Mouse (Mus musculus): ENCODE measurements around the gene Gramd1b. TPM values are rescaled to one million over a fixed set of nuclear protein-coding genes. Genes with fewer than 3 reads are reported as not detected.

The Gramd1b gene
- polyA plus RNA-seq, 1 experiment from 2014 or later, result 13.5 TPM

DNA sequence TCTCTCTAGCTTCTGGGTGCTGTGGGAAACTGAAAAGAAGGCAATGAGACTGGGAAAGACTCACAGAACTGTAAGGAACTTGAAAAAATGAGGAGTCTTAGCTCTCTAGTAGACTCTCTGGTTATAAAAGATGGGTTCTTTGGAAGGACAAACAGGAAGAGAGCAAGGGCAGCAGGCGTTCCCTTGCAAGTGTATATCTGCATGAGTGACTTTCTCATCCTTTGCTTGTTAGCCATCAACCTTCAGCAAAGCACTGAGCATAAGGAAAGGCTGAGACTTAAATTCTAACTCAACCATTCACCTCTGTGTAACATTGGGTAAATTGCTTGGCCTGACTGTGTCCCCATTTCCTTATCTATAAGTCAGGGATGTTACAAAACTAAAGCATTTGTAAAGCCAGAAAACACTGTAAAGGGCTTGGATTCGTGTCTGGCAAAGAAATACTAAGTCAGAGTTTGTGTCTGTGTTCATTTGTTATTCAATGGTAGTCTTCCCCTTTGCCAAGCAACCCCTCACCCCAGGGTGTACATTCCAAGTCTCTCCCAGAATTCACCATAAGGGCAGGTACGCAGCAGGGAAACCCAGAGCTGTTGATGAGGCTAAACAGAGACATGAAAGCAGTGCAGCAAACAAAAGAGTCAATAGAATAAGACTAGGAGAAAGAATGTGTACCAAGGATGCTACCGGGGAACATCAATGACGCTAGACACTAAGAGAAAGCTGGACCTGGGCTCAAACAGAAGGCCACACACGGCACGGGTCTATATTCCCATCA, 133.5 kb downstream of the Gramd1b start:
- 54% methylated on average over 7 of the region's 7 CpGs for WGBS
- H3K27ac ChIP-seq, result no peak overlapping the region; the same call in 1 of the 2 replicates
- H3K4me3 ChIP-seq, result no peak overlapping the region
- no peaks in the 10 kb centered on the region for H3K9me3 ChIP-seq
- no peak overlapping the region for H3K4me2 ChIP-seq
- no peak overlapping the region for H3K9ac ChIP-seq
- no peaks in the 10 kb centered on the region for H3K27me3 ChIP-seq
- H3K4me1 ChIP-seq (replicated peaks), result peaks cover 9% of the 10 kb centered on the region
- H3K36me3 ChIP-seq, result no peaks in the 10 kb centered on the region
- ATAC-seq (ENCODE audit: low FRiP score), result no peak

- peaks cover 15% of the 10 kb centered on the region for H3K4me1 ChIP-seq (replicated peaks)
- 21% methylated on average over 2 of the region's 2 CpGs for WGBS
- peak overlapping the region; percentile 26 for H3K4me3 ChIP-seq
- peak overlapping the region; percentile 82 for H3K27ac ChIP-seq
- peak overlapping the region; percentile 42 for H3K4me2 ChIP-seq
- H3K36me3 ChIP-seq, result no peaks in the 10 kb centered on the region
- peak; percentile 59 for ATAC-seq (ENCODE audit: low FRiP score)
- H3K9me3 ChIP-seq, result no peaks in the 10 kb centered on the region
- peak overlapping the region; percentile 61 for H3K9ac ChIP-seq
- no peaks in the 10 kb centered on the region for H3K27me3 ChIP-seq
Observed at GRCm38 (mm10) chr9:40397036-40397435, 134.1 kb downstream of the Gramd1b start.

DNA sequence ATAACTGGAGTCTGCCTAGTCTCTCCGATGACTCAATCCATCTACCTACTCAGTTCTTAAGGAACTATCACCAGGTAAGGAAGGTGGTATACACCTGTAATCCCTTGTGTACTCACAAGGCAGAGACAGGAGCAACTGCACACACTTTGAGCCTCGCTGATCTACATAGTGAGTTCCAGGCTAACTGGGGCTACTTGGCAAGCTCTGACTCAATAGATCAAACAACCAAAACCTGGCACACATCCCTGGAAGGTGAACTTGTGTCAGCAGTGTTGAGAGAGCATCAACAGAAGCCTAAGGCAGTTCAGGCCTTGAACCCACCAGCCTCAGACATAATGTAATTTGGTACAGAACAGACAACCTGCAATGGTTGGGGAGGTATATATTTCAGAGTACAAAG, 135.0 kb downstream of the Gramd1b start:
- Histone ChIP-seq H3K9ac (no peak overlapping the region), H3K36me3 (no peaks in the 10 kb centered on the region), H3K4me1 (replicated peaks) (peaks cover 24% of the 10 kb centered on the region), H3K27me3 (no peaks in the 10 kb centered on the region), H3K4me2 (no peak overlapping the region), H3K9me3 (no peaks in the 10 kb centered on the region), H3K27ac (no peak overlapping the region), H3K4me3 (no peak overlapping the region)
- ATAC-seq (ENCODE audit: low FRiP score), result no peak
- 95% methylated on average over 2 of the region's 2 CpGs for WGBS

DNA sequence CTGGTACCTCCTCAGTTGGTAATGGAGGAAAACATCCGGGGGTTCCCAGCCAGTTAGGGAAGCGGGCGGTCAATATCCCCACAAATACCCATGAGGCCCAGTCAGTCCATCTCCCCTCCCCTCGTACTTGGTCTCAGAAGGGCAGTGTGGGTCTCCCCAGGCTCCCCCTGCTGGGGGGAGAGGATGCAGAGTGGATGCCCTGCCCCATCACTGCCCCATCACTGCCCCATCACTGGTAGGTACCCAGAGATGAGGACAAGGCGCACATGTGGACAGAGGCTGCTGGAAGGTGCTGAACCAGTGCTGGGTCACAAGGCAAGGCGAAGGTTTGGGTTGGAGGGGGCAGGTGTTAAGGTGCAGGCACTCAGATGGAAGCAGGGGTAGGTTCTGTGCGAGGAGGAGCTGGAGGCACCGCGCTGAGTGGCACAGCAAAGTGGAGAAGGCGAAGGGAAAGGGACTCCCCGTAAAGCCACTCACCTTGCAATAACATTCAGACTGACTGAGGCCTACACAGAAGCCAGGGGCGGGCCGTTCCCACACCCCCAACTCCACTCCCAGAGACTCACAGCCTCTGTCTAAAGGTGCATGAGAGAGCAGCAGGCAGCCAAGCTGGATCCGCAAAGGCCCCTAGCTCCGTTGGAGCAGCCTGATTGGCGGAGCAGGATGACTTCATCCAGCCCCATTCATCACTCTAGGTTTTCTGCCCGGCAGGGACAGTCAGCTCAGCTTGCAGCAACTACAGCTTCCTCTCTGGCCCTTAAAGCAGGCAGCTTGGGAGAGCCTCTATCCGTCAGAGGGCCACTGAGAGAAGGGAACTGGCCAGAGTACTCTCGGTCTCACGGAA, 139.1 kb downstream of the Gramd1b start:
- Histone ChIP-seq H3K36me3 (no peaks in the 10 kb centered on the region), H3K27ac (peak overlapping the region; percentile 89), H3K9me3 (no peaks in the 10 kb centered on the region), H3K4me1 (replicated peaks) (peaks cover 31% of the 10 kb centered on the region), H3K27me3 (no peaks in the 10 kb centered on the region), H3K4me2 (peak overlapping the region; percentile 51), H3K4me3 (peak overlapping the region; percentile 23), H3K9ac (peak overlapping the region; percentile 66)
- ATAC-seq (ENCODE audit: low FRiP score), result peak; percentile 91
- 19% methylated on average over 20 of the region's 20 CpGs for WGBS

- Histone ChIP-seq H3K4me2 (peak overlapping the region; percentile 51), H3K4me1 (replicated peaks) (peaks cover 28% of the 10 kb centered on the region), H3K9ac (peak overlapping the region; percentile 66), H3K27ac (peak overlapping the region; percentile 89), H3K27me3 (no peaks in the 10 kb centered on the region), H3K36me3 (no peaks in the 10 kb centered on the region), H3K9me3 (no peaks in the 10 kb centered on the region), H3K4me3 (no peak overlapping the region)
- 64% methylated on average over 17 of the region's 17 CpGs for WGBS
- ATAC-seq (ENCODE audit: low FRiP score), result peak; percentile 25; the same call in 1 of the 2 replicates
Observed at GRCm38 (mm10) chr9:40391359-40391758, 139.8 kb downstream of the Gramd1b start.

- Histone ChIP-seq H3K27ac (no peak overlapping the region; the same call in 1 of the 2 replicates), H3K9me3 (no peaks in the 10 kb centered on the region), H3K36me3 (no peaks in the 10 kb centered on the region), H3K9ac (no peak overlapping the region; the same call in 1 of the 2 replicates), H3K27me3 (no peaks in the 10 kb centered on the region), H3K4me2 (peak overlapping the region; percentile 51), H3K4me1 (replicated peaks) (peaks cover 28% of the 10 kb centered on the region), H3K4me3 (no peak overlapping the region)
- no peak; the same call in 1 of the 2 replicates for ATAC-seq (ENCODE audit: low FRiP score)
- WGBS, result 38% methylated on average over 8 of the region's 8 CpGs
Observed at GRCm38 (mm10) chr9:40390904-40391303, 140.3 kb downstream of the Gramd1b start.

GRCm38 (mm10) chr9:40390396-40390760, 140.8 kb downstream of the Gramd1b start:
- Histone ChIP-seq H3K27ac (no peak overlapping the region), H3K4me2 (no peak overlapping the region), H3K9me3 (no peaks in the 10 kb centered on the region), H3K4me3 (no peak overlapping the region), H3K27me3 (no peaks in the 10 kb centered on the region), H3K36me3 (no peaks in the 10 kb centered on the region), H3K4me1 (replicated peaks) (peaks cover 28% of the 10 kb centered on the region), H3K9ac (no peak overlapping the region; the same call in 1 of the 2 replicates)
- no peak for ATAC-seq (ENCODE audit: low FRiP score)
- WGBS, result 95% methylated on average over 8 of the region's 8 CpGs

DNA sequence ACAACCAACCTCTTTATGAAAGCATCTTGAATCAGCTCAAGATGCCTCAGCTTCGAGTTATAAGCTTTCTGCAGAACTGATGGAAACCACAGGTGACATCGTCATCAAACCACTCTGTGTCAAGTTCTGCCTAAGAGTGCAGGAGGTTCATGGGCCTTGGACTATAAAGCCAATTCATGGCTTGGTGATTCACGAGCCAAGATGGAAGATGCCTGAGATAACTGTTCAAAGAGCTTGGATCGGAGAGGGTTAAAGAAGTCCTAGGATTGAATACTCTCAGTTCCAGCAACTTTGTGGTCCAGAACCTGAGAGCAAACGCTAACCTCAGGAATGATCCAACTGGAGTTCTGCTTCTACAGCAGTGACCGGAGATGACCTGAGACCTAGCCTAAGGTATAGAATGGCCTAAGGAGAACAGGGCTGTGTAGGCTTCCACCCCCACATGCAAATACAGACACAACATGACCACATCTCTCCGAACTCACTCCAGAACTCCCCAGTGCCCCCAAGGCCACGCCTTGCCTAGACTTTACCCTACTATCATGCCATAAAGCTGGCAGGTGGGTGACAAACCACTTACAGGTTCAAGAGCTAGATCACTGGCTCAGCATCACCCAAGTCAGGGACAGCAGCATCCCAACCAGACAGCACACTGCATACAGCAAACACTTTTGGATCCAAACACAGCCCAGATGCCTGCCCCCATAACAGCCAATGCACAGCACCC, 141.4 kb downstream of the Gramd1b start:
- H3K36me3 ChIP-seq, result no peaks in the 10 kb centered on the region
- no peak overlapping the region for H3K9ac ChIP-seq
- no peak overlapping the region for H3K27ac ChIP-seq
- no peaks in the 10 kb centered on the region for H3K27me3 ChIP-seq
- H3K4me1 ChIP-seq (replicated peaks), result peaks cover 28% of the 10 kb centered on the region
- H3K4me3 ChIP-seq, result no peak overlapping the region
- WGBS, result 92% methylated on average over 8 of the region's 8 CpGs
- no peak overlapping the region for H3K4me2 ChIP-seq
- ATAC-seq (ENCODE audit: low FRiP score), result no peak
- H3K9me3 ChIP-seq, result no peaks in the 10 kb centered on the region

DNA sequence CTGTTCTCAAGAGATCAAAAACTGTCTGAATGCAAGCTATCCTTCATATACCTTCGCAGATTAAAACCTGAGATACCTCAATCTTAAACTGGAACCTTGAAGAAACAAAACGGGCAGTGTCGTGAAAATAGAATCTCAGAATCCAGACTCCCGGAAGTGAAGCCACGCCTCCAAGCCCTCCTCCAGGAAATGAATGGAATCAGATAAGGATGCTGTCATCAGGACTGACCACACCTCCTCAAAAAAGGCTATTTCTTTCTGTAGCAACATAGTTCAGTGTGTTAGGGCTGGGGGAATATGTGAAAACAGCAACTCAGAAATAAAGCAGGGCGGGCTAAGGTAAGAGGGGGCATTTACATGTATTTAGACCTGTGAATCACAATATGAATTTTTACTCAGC, 142.0 kb downstream of the Gramd1b start:
- H3K36me3 ChIP-seq, result no peaks in the 10 kb centered on the region
- H3K9me3 ChIP-seq, result no peaks in the 10 kb centered on the region
- no peaks in the 10 kb centered on the region for H3K27me3 ChIP-seq
- no peak for ATAC-seq (ENCODE audit: low FRiP score)
- no peak overlapping the region for H3K27ac ChIP-seq
- H3K4me3 ChIP-seq, result no peak overlapping the region
- 90% methylated on average over 6 of the region's 6 CpGs for WGBS
- H3K4me2 ChIP-seq, result no peak overlapping the region
- H3K9ac ChIP-seq, result no peak overlapping the region
- peaks cover 28% of the 10 kb centered on the region for H3K4me1 ChIP-seq (replicated peaks)

DNA sequence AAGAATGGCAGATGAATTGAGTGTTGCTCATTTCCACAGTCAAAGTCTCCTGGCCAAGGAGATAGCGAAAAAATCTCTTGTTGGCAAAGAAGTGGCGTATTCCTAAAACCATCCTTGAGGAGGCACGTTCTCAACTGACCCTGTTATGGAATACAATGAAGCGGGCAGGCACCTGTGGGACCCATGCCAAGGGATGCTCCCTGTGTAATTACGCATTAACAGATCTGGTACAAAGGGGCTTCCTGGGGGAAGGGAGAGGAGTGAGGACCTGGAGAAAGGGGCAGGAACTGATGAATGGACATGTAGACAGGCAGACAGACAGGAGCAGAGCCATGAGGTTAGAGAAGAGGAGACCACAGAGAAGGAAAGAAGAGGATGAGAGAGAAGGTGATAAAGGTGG, 146.4 kb downstream of the Gramd1b start:
- Histone ChIP-seq H3K36me3 (no peaks in the 10 kb centered on the region), H3K4me2 (no peak overlapping the region), H3K9me3 (no peaks in the 10 kb centered on the region), H3K4me1 (replicated peaks) (peaks cover 12% of the 10 kb centered on the region), H3K9ac (no peak overlapping the region), H3K27ac (no peak overlapping the region), H3K27me3 (no peaks in the 10 kb centered on the region), H3K4me3 (no peak overlapping the region)
- WGBS, result 91% methylated on average over 5 of the region's 5 CpGs
- ATAC-seq (ENCODE audit: low FRiP score), result no peak

DNA sequence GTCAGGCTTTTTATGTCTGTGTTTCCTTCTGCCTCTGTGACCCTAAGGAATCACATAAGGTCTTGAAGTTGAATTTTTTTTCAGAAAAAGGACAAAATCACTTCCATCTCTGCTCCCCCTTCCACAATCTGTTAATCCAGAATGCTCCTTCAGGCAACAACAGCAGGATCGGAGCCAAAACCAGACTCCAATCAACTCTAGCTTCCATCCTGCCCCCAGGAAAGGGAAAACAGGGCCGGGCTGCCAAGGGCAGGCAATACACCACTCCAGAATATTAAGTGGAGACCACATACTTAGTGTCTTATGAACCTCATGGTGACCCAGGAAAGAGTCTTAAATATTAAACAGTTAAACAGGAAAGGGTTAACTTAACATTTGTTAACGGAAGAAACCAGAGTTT, 148.7 kb downstream of the Gramd1b start:
- WGBS, result 79% methylated on average over 3 of the region's 3 CpGs

More for the DNA sequence above, 148.7 kb downstream of the Gramd1b start:
- Histone ChIP-seq H3K27ac (0 out of 2 replicates have a peak overlapping the region, but pooled peaks have one; percentile 35), H3K9ac (0 out of 2 replicates have a peak overlapping the region, but pooled peaks have one; percentile 46), H3K4me3 (no peak overlapping the region), H3K27me3 (no peaks in the 10 kb centered on the region), H3K9me3 (no peaks in the 10 kb centered on the region), H3K4me2 (no peak overlapping the region), H3K4me1 (replicated peaks) (peaks cover 12% of the 10 kb centered on the region), H3K36me3 (no peaks in the 10 kb centered on the region)
- no peak for ATAC-seq (ENCODE audit: low FRiP score)

Data from hindbrain, embryonic 13.5 days (tissue).